Mouse (Mus musculus): ENCODE results near the gene Ush2a.

- TF ChIP-seq EP300 (IDR thresholded peaks at IDR 0.05) (no peak), CTCF (IDR thresholded peaks at IDR 0.05) (no peak)
These were observed 381.3 kb downstream of the Ush2a start for GRCm38 (mm10) chr1:188643156-188643555.
